Mouse (Mus musculus) spleen, postnatal 14 days (tissue): ENCODE data around the gene Dusp6.
A peak's percentile ranks its signal among the peaks of the same experiment; 100 is the strongest.
"Not testable (repeated sequence)": the region's sequence is repeated elsewhere in the genome, so short reads cannot be mapped to it uniquely, and the experiment has no call there.

Source experiments
- DNase-seq, 2 experiments: peaks; one replicate each; pipeline ENCODE4 v3.0.0; 2021 to 2022; ENCODE audit warnings: low spot score in 2 of 2

The Dusp6 gene

DNA sequence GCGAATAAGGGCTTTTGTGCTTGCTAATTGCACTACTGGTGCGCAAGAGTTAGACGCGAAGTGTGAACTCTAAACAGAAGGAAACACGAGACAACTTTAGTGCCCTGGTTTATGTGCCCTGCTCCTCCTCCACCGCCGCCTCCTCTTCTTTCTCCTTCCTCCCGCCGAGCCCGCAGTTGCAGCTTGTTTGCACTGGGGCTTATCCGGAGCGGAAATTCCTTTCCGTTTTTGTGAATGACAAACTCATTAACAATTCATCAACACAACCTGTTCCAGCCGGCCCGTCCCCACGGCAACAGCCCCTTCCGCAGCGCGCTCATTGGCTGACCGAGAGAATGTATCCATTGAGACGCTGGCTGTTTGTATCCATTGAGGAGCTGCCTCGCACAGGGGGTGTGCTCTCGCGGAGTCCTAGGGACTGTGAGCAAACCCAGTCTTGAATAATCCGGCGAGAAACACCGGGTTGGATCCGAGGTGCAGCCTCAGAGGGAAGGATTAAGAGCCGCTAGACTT, at the start of gene Dusp6:
TSS of gene Dusp6 (plus strand) at position 365 of the 513 bp plus-strand sequence.
- peak; percentile 69 to 80 for DNase-seq

DNA sequence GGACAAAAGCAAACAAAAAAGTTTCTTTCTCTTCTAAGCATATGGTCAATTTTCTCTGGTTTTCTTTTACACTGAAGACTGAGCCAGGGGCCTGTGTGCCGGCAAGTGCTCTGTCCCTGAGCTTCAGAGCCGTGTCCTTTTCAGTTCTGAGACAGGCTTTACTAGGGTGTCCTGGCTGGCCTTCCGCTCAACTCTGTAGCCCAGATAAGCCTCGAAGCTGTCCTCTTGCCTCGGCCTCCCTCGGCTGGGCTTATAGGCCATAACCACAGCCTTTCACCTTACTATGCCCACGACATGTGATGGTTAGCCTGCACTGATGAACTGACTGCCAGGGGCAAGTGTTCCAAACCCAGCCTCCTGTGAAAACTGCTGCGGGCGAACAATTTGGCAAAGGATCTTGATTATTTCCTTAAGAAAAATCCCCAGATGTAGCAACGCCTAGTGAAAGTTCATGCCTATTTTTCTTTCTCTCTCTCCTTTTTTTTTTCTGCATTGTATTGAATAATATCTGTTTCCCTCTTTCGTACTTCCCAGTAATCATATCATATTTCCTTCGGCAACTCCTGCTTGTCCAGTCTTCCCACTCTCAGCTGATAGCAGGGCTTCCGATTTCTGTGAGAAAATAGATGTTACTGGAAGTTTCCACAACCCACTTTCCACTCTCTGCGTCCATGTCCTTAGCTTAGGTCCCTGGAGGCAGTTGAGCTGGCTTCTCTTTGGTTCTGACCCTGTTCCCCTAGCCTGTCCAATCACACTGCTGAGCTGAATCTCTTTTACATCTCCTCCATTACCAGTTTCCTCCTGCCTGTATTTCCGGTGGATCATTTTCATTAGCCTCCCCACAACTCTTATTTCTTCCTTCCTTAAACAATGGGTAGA, 48.4 kb upstream of the Dusp6 start:
- DNase-seq = no peak

DNA sequence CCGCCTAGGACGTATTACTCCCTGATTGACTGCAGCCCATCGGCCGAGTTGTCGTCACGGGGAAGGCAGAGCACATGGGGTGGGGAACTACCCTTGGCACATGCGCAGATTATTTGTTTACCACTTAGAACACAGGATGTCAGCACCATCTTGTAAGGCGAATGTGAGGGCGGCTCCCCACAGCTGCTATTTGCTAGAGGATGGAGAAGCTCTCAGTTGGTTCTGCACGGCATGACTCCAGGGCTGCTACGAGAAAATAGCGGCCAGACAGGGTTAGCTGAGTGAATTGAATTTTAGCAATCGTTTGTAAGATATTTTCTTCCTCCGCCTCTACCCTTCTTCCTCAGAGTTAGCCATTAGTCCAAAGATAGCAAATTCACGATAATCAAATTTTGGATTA, 46.5 kb upstream of the Dusp6 start:
- DNase-seq = not testable (repeated sequence)

GRCm38 (mm10) chr10:99221540-99221939, 41.5 kb upstream of the Dusp6 start:
- no peak for DNase-seq

GRCm38 (mm10) chr10:99222726-99223125, 40.3 kb upstream of the Dusp6 start:
- DNase-seq = no peak

- no peak for DNase-seq
Measured at GRCm38 (mm10) chr10:99224218-99224617, 38.8 kb upstream of the Dusp6 start.

DNA sequence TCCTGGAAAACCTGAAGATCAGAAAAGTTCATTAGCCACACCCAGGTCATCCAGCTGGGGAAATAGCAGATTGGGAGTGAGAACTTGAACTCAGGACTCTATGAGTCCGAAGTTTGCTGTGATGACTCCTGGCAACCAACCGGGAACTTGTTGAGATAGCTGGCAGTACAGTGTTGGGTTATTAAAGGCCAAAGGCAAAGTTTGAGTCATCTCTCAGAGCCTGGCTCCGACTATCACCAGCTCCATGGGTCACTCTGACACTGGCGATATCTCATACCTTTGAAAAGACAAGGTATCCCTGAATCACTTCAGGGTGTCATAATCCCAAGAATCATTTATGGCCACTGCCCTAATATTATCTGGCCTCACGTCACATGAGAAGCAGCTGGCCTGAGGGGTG, 36.2 kb upstream of the Dusp6 start:
- DNase-seq = no peak

GRCm38 (mm10) chr10:99227968-99228864, 34.8 kb upstream of the Dusp6 start:
- DNase-seq = no peak

DNA sequence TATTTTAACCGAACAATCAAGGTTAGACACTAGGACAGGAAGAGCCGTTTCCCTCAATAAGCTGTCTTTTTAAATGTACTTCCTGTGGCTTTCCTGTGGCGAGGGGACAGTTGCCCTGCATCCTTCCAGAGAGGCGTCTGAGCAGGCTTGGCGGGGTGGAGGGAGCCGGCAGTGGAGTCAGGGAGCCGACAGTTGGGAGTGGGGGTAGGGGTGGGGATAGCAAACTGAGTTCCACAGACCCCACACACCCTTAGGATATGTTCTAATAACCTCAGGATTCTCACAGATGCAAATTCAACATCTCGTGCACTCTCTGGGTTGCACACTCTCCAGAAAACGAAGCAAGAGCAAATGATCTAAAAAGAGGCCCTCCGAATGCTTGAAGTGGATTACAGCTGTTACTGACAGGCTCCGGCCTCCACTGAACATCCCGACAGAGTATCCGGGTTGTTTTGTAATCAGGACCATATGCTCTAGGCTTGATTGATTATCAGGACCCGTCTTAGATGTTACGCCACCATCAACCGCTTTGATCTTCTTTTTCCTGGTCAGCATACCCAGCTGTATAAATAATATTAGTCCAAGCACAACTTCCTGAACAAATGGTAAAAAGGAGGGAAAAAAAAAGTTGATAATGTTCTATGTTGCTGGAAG, 33.9 kb upstream of the Dusp6 start:
- no peak for DNase-seq

GRCm38 (mm10) chr10:99232518-99233227, 30.4 kb upstream of the Dusp6 start:
- DNase-seq = no peak

GRCm38 (mm10) chr10:99234336-99234735, 28.7 kb upstream of the Dusp6 start:
- no peak for DNase-seq

DNA sequence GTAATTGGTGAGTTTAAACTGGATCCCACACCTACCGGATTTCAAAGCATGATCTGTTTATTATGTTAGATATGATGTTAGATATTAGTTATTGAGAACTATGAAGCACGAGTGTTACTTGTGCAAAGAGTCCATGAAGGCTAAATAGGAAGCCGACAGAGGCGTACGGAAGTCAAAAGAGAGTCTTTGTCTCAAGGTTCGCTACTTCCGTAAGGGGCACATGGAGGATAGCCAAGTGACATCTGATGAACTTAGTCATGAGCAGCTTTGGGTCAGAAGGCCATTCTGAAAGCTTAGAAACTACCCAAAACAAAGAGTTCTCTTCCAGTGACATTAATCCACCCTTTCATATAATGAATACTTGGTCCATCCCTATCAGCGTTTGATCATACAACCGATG, 27.9 kb upstream of the Dusp6 start:
- no peak for DNase-seq

DNA sequence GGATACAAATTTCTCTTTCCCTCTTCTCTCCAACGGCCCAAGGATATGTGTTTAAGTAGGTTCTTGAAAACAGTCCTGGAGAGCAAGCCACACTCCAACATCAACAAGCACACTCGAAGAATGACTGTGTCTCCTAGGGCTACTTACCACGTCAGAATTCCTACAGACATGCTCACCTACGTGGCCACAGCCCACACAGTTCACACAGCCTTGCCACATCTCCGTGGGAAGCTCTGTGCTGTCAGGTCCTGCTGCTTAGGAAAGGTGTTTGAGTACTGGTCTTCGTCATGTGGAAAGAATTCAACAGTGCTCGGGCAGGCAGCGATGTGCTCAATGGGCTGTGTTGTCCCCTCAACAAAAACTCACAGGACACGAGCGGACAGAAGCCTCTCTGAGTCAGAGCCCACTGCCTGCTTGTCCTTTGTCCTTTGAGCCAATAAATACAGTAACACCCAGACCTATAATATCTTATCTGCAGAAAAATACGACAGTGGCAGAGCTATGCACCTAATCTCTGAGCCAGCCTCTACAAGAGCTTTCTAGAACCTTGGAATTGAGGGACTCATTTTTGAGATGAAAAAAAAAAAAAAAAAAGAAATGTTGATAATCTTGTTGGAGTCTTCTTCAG, 25.7 kb upstream of the Dusp6 start:
- no peak for DNase-seq

DNA sequence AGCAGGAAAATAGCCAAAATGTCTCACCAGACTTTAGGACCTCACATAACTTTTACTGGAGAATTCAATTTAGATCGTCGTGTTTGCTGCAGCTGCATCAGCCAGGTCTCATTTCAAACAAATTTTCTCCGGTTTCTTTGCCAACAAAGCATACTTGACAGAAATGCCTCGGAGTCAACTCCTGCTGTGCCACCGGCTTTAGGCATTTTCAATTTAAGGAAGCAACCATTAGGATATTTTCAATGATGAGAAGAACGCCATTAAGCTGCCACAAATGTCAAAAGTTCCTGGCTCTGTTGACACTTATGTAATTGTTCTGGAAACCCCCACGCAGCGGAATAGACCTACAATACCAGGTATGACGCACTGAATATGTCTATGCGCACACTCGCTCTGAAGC, 24.5 kb upstream of the Dusp6 start:
- DNase-seq = no peak

DNA sequence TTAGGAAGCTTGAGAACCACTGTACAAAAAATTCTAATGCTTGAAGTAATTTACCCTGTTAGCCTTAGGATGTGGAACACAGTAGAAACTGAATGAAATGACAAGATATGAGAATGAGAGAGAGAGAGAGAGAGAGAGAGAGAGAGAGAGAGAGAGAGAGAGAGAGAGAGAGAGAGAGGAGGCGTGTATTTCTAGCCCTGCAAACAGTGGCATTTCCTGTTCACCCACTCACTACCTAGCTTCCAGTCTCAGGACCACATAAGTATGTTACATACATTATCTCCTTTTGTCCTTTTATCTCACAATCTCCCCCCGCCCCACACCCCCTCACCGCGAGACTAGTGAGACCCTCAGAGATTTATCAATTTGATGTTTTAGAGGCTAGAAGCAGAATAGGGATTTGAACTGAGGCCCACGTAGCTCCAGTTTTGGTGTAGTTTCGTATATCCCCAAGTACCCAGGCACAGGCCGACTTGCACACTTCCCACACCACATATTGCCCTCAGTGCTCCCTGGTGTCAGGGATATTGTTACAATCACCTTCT, 21.7 kb upstream of the Dusp6 start:
- DNase-seq = no peak

GRCm38 (mm10) chr10:99241829-99242711, 21.0 kb upstream of the Dusp6 start:
- DNase-seq = no peak

DNA sequence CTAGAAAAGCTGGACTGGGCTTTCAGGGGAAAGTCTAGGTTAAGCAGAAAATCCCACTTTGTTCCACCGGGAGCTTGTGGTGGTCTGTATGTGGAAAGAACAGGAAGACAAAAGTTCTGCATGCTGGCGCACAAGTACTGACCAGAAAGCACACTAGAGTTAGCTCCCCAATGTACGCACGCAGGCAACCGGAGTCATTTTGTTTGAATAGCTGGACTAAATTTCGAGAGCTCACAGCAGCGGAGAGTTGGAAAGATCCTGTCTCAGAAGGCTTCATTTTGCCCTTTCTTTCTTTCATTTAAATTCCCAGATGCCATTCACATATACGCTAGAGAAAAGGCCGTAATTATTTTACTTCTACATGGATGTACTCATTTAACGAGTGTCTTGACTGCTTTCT, 20.3 kb upstream of the Dusp6 start:
- DNase-seq = no peak

- DNase-seq = no peak
Measured at GRCm38 (mm10) chr10:99243907-99244489, 19.0 kb upstream of the Dusp6 start.

- no peak for DNase-seq
Measured at GRCm38 (mm10) chr10:99244655-99245260, 18.3 kb upstream of the Dusp6 start.
